Mouse (Mus musculus) liver, postnatal 0 days (tissue): Measurements from ENCODE around the gene Clic6.

Source experiments
- CTCF ChIP-seq: sonication (generic); IDR thresholded peaks from 2 replicates; pipeline ENCODE4 v1.5.1; 2016; ENCODE audit warnings: antibody characterized with exemption, low read depth
- EP300 ChIP-seq: IDR thresholded peaks from 2 replicates; pipeline ENCODE4 v1.6.1; 2016; ENCODE audit warnings: antibody characterized with exemption, low read depth, mild to moderate bottlenecking

GRCm38 (mm10) chr16:92488456-92488855 lies 2.9 kb downstream of the Clic6 start:
- TF ChIP-seq CTCF: no peak
- TF ChIP-seq EP300: no peak
